Mouse (Mus musculus): ENCODE results near the gene C1qtnf2.

DNA sequence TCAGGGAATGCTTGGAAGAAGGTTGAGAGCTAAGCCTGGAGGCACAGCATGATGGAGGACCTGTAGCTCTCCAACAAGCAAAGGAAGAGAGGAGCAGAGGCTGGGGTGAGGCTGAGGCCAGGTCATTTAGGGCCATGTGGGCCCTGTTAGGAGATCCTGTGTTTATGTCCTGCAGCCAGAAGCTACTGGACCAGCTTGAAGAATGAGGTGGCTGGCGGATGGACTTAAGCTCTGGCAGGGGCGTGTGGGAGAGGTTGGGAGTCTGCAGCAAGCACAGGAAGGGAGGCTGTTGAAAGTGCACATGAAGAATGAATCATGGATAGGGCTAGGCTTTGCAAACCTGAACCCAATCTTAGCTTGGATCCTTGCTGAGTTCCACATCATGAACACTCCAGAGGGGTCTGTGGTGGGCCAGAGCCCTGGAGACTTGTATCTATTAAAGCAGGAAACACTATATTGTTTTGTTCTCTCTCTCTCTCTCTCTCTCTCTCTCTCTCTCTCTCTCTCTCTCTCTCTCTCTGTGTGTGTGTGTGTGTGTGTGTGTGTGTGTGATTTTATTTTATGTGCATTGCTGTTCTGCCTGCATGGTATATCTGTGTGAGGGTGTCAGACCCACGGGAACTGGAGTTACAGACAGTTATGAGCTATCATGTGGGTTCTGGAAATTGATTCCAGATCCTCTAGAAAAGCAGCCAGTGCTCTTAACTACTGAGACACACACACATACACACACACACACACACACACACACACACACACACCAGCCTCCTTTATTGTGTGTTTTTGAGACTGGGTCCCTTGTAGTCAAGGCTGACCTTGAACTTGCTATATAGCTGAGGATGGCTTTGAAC is 7.8 kb downstream of the C1qtnf2 start:
- TF ChIP-seq CTCF (IDR thresholded peaks at IDR 0.05; ENCODE audit: low read depth, low read length) (no peak), EP300 (IDR thresholded peaks at IDR 0.05; ENCODE audit: insufficient read depth, low read depth, low read length) (no peak), POLR2A (IDR thresholded peaks at IDR 0.05; ENCODE audit: insufficient read depth, low read length) (no peak)

Data from ES-Bruce4 (cell line).